Mouse (Mus musculus) liver, embryonic 14.5 days (tissue): Measurements from ENCODE around the gene Inpp5k.
"Not testable (repeated sequence)": the region's sequence is repeated elsewhere in the genome, so short reads cannot be mapped to it uniquely, and the experiment has no call there.

ENCODE experiments used
- CTCF ChIP-seq: IDR thresholded peaks from 2 replicates; pipeline ENCODE4 v1.5.1; 2016; ENCODE audit warnings: antibody characterized with exemption, low read depth, control low read depth
- EP300 ChIP-seq: IDR thresholded peaks from 2 replicates; pipeline ENCODE4 v1.6.1; 2016; ENCODE audit warnings: antibody characterized with exemption, low read depth

GRCm38 (mm10) chr11:75697464-75697863 lies 66.7 kb downstream of the Inpp5k start:
- not testable (repeated sequence) for TF ChIP-seq CTCF, EP300
